ENCODE assay signal across 8 mouse cellular contexts in the genomic region with DNA sequence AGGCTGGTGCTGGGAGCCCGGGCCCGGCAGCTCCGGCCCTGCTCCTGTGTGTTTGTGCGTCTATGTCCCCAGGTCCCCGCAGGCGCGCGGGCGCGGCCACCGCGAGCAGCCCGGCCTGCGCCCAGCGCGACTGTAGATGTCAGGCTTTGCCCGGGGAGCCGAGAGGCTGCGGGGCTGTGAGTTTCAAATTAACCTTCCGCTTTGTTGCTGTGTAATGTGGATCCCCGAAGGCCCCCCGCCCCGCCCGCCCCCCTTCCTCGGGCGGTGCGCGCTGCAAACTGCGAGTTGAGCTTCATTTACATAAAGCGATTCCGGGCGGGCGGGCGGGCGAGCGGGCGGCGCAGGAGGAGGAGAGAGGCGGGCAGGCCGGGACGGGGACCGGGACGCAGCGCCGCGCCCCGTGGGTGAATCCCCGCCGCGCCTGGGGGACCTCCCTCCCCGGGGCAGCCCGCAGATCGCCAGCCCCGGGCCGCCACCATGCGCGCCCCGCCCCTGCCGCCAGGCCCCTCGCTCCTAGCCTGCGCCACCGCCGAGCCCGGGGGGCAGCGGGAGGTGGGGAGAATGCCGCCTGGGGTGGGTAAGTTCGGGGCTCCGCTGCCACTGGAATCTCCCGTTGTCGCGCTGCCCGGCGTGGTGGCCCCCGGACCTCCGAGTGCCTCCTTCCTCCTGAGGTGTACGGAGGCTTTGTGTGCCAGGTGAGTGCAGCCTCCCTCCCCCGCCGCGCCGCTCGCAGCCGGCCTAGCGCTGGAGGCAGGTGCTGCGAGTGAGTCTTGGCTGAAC.
DNase-seq lines count a peak whose midpoint lies in the region; ATAC-seq and TF ChIP-seq lines count a peak whose summit lies in the region.

No protein-coding gene starts in this region.

- DNase-seq in cerebellum, postnatal 36 days = peak; percentile 25 to 27
- DNase-seq in cerebellum, adult 9-10 months = no peak
- peak; percentile 91 for DNase-seq in brain, embryonic 14.5 days (ENCODE audit: low read depth)
- DNase-seq in gastrocnemius, postnatal 25 days = peak; percentile 77
- DNase-seq in intestine, embryonic 14.5 days (ENCODE audit: low spot score) = peak; percentile 88
- DNase-seq in liver, embryonic 11.5 days (ENCODE audit: low spot score) = peak; percentile 77
- DNase-seq in testis, postnatal 14 days (ENCODE audit: low spot score) = peak; percentile 70

- H3K4me1 ChIP-seq in intestine, embryonic 14.5 days (replicated peaks; ENCODE audit: control insufficient read depth, insufficient read depth, low read length) = peaks cover 77% of the 10 kb centered on the region
- peaks cover 42% of the 10 kb centered on the region for H3K4me1 ChIP-seq in liver, embryonic 11.5 days (replicated peaks; ENCODE audit: control insufficient read depth, insufficient read depth, low read length)
- H3K4me1 ChIP-seq in midbrain, embryonic 16.5 days (ENCODE audit: control insufficient read depth, insufficient read depth, low read length) = peaks cover 67% of the 10 kb centered on the region

- 0 out of 2 replicates have a peak, but pooled peaks have one; percentile 27 for TF ChIP-seq POLR2A in brain, embryonic 14.5 days (IDR thresholded peaks at IDR 0.05; ENCODE audit: borderline replicate concordance, extremely low read depth, insufficient read depth, insufficient read length, poor library complexity, severe bottlenecking)

- H3K36me3 ChIP-seq in intestine, embryonic 14.5 days (ENCODE audit: control insufficient read depth, insufficient read depth, low read length) = no peaks in the 10 kb centered on the region
- H3K36me3 ChIP-seq in liver, embryonic 11.5 days (ENCODE audit: control insufficient read depth, insufficient read depth, low read length) = no peaks in the 10 kb centered on the region
- H3K36me3 ChIP-seq in midbrain, embryonic 16.5 days (ENCODE audit: control insufficient read depth, insufficient read depth, low read length) = no peaks in the 10 kb centered on the region

- ATAC-seq in intestine, embryonic 14.5 days (replicated peaks; ENCODE audit: low FRiP score, low TSS enrichment, low read depth) = peak; percentile 82
- peak; percentile 67 for ATAC-seq in liver, embryonic 11.5 days (replicated peaks; ENCODE audit: low FRiP score)
- peak; percentile 67 for ATAC-seq in midbrain, embryonic 16.5 days

- TF ChIP-seq CTCF in brain, embryonic 14.5 days (IDR thresholded peaks at IDR 0.05; ENCODE audit: borderline replicate concordance, extremely low read depth, insufficient read depth, insufficient read length) = no peak

- peak overlapping the region; percentile 91 for H3K9ac ChIP-seq in intestine, embryonic 14.5 days (ENCODE audit: low read length)
- H3K9ac ChIP-seq in liver, embryonic 11.5 days (ENCODE audit: low read depth, low read length) = peak overlapping the region; percentile 62
- H3K9ac ChIP-seq in midbrain, embryonic 16.5 days (ENCODE audit: low read depth, low read length) = peak overlapping the region; percentile 95

- no peaks in the 10 kb centered on the region for H3K9me3 ChIP-seq in intestine, embryonic 14.5 days (ENCODE audit: control insufficient read depth, low read length)
- no peaks in the 10 kb centered on the region for H3K9me3 ChIP-seq in liver, embryonic 11.5 days (ENCODE audit: control insufficient read depth, low read length)
- H3K9me3 ChIP-seq in midbrain, embryonic 16.5 days (replicated peaks; ENCODE audit: control insufficient read depth, low read length, poor library complexity, severe bottlenecking) = no peaks in the 10 kb centered on the region

- peak overlapping the region; percentile 92 for H3K27ac ChIP-seq in intestine, embryonic 14.5 days (ENCODE audit: low read depth)
- H3K27ac ChIP-seq in liver, embryonic 11.5 days (ENCODE audit: low read depth, low read length) = peak overlapping the region; percentile 79
- H3K27ac ChIP-seq in midbrain, embryonic 16.5 days (ENCODE audit: low read length) = peak overlapping the region; percentile 100

- H3K27me3 ChIP-seq in intestine, embryonic 14.5 days (replicated peaks; ENCODE audit: control insufficient read depth, insufficient read depth, low read length) = no peaks in the 10 kb centered on the region
- H3K27me3 ChIP-seq in liver, embryonic 11.5 days (replicated peaks; ENCODE audit: control insufficient read depth, insufficient read depth, low read length) = peaks cover 33% of the 10 kb centered on the region
- H3K27me3 ChIP-seq in midbrain, embryonic 16.5 days (ENCODE audit: control insufficient read depth, insufficient read depth, low read depth, low read length) = no peaks in the 10 kb centered on the region

- H3K4me3 ChIP-seq in intestine, embryonic 14.5 days (ENCODE audit: low read depth, low read length) = peak overlapping the region; percentile 68
- peak overlapping the region; percentile 63 for H3K4me3 ChIP-seq in liver, embryonic 11.5 days (ENCODE audit: low read depth, low read length)
- peak overlapping the region; percentile 74 for H3K4me3 ChIP-seq in midbrain, embryonic 16.5 days (ENCODE audit: low read depth, low read length)

- under 1% methylated on average over 79 of the region's 84 CpGs for WGBS in intestine, embryonic 14.5 days
- under 1% methylated on average over 60 of the region's 84 CpGs for WGBS in liver, embryonic 11.5 days
- WGBS in midbrain, embryonic 16.5 days = under 1% methylated on average over 61 of the region's 84 CpGs

- H3K4me2 ChIP-seq in intestine, embryonic 14.5 days (ENCODE audit: low read length) = peak overlapping the region; percentile 92
- H3K4me2 ChIP-seq in liver, embryonic 11.5 days = peak overlapping the region; percentile 91
- H3K4me2 ChIP-seq in midbrain, embryonic 16.5 days (ENCODE audit: low read length) = peak overlapping the region; percentile 96
